Comparison of ENCODE assay signal across 28 mouse cellular contexts in genomic region chr6:121456651-121457050, GRCm38 (mm10). TPM values are rescaled to one million over a fixed set of nuclear protein-coding genes. Genes with fewer than 3 reads are reported as not detected.
"Had no signal": no experiment of that assay in that cellular context is flagged by ENCODE, and none has a peak within 500 bp of the region (broad histone marks: within the 10 kb centered on the region; RNA-seq: fewer than 3 reads in every experiment).

No protein-coding gene starts in this region.

- H3K9me3 ChIP-seq: heart, embryonic 13.5 days; heart, embryonic 15.5 days; hindbrain, embryonic 12.5 days; kidney, embryonic 15.5 days; limb, embryonic 10.5 days; limb, embryonic 12.5 days; liver, embryonic 13.5 days; liver, embryonic 15.5 days had no signal

- H3K27ac ChIP-seq: heart, adult 2 months; heart, embryonic 13.5 days; heart, embryonic 15.5 days; hindbrain, embryonic 12.5 days; kidney, embryonic 15.5 days; layer of hippocampus, adult 2 months; limb, embryonic 10.5 days; limb, embryonic 12.5 days; liver, embryonic 13.5 days; liver, embryonic 15.5 days had no signal

- H3K4me3 ChIP-seq: heart, adult 2 months; heart, embryonic 13.5 days; heart, embryonic 15.5 days; hindbrain, embryonic 12.5 days; kidney, embryonic 15.5 days; layer of hippocampus, adult 2 months; limb, embryonic 10.5 days; limb, embryonic 12.5 days; liver, embryonic 13.5 days; liver, embryonic 15.5 days had no signal

- H3K9ac ChIP-seq: heart, embryonic 13.5 days; heart, embryonic 15.5 days; hindbrain, embryonic 12.5 days; hindbrain, embryonic 14.5 days; kidney, embryonic 15.5 days; limb, embryonic 12.5 days; liver, embryonic 13.5 days; liver, embryonic 15.5 days had no signal

- H3K36me3 ChIP-seq: heart, embryonic 13.5 days; heart, embryonic 15.5 days; hindbrain, embryonic 12.5 days; kidney, embryonic 15.5 days; limb, embryonic 10.5 days; limb, embryonic 12.5 days; liver, embryonic 13.5 days; liver, embryonic 15.5 days had no signal

- H3K4me1 ChIP-seq: heart, embryonic 13.5 days; heart, embryonic 15.5 days; kidney, embryonic 15.5 days; liver, embryonic 13.5 days; liver, embryonic 15.5 days had no signal

- DNase-seq: gastrocnemius, postnatal 14 days; gastrocnemius, postnatal 36 days; heart, adult 11 months; heart, adult 2 months; heart, postnatal 14 days; heart, postnatal 36 days; kidney, adult 11 months; kidney, adult 2 months; kidney, adult 9 months; kidney, postnatal 10 days; kidney, postnatal 25 days; kidney, postnatal 4 days; liver; liver, embryonic 13.5 days had no signal

- H3K27me3 ChIP-seq: hindbrain, embryonic 12.5 days had no signal

- ATAC-seq: hindbrain, embryonic 16.5 days; intestine, embryonic 16.5 days had no signal

- H3K4me2 ChIP-seq: heart, embryonic 11.5 days; heart, embryonic 13.5 days; heart, embryonic 15.5 days; hindbrain, embryonic 12.5 days; hindbrain, embryonic 14.5 days; kidney, embryonic 15.5 days; limb, embryonic 12.5 days; liver, embryonic 11.5 days; liver, embryonic 13.5 days; liver, embryonic 15.5 days had no signal

RNA-seq across cellular contexts. Expression of gene Iqsec3, which starts 16.8 kb away (rescaled TPM):
- total RNA-seq: hematopoietic stem cell, adult 5-6 weeks had no signal
- polyA plus RNA-seq: heart, embryonic 13.5 days; heart, embryonic 15.5 days; liver, embryonic 13.5 days; liver, embryonic 15.5 days had no signal
